ENCODE assay signal across 8 mouse cellular contexts in genomic region chr2:68862464-68863266, GRCm38 (mm10). TPM values are rescaled to one million over a fixed set of nuclear protein-coding genes. Genes with fewer than 3 reads are reported as not detected.
DNase-seq lines count a peak whose midpoint lies in the region; ATAC-seq and TF ChIP-seq lines count a peak whose summit lies in the region.

No protein-coding gene starts in this region.

- H3K36me3 ChIP-seq in heart, embryonic 14.5 days (ENCODE audit: control insufficient read depth, insufficient read depth, low read length), result no peaks in the 10 kb centered on the region
- H3K36me3 ChIP-seq in ES-E14 (ENCODE audit: control insufficient read depth, insufficient read depth, low read length, poor library complexity, severe bottlenecking), result no peaks in the 10 kb centered on the region
- H3K36me3 ChIP-seq in forebrain, postnatal 0 days (ENCODE audit: insufficient read depth), result no peaks in the 10 kb centered on the region

- ATAC-seq in heart, embryonic 14.5 days (ENCODE audit: insufficient number of reproducible peaks, insufficient read depth, low FRiP score, low read depth), result no peak
- no peak for ATAC-seq in forebrain, postnatal 0 days

- H3K9ac ChIP-seq in heart, embryonic 14.5 days (ENCODE audit: low read length), result peak overlapping the region; percentile 85
- peak overlapping the region; percentile 75 for H3K9ac ChIP-seq in ES-E14 (ENCODE audit: insufficient read depth, low read depth, low read length, poor library complexity, severe bottlenecking)
- H3K9ac ChIP-seq in forebrain, postnatal 0 days, result peak overlapping the region; percentile 82

- H3K27me3 ChIP-seq in heart, embryonic 14.5 days (ENCODE audit: control insufficient read depth, insufficient read depth, low read length), result 0 out of 2 replicates have a peak, but pooled peaks cover 3% of the 10 kb centered on the region
- no peaks in the 10 kb centered on the region for H3K27me3 ChIP-seq in forebrain, postnatal 0 days (ENCODE audit: insufficient read depth, low read length)

- DNase-seq in heart, postnatal 14 days, result no peak
- no peak for DNase-seq in ES-E14 (ENCODE audit: low read depth, low spot score)
- DNase-seq in forebrain, postnatal 0 days, result peak; percentile 64
- peak; percentile 25 for DNase-seq in mesoderm, embryonic 11.5 days (ENCODE audit: low read depth, low spot score)
- no peak for DNase-seq in adrenal gland, adult 8-10 months
- no peak for DNase-seq in left cerebral cortex, postnatal 10 days (ENCODE audit: extremely low spot score in 1 of 2, low spot score in 2 of 2)
- no peak for DNase-seq in layer of hippocampus, postnatal 36 days

- intact Hi-C loops in heart, postnatal 14 days (cut with DNase I), result loop anchor here (5.0 kb wide), 2 partner anchors 70 to 75 kb away; no protein-coding TSS in a partner anchor
- intact Hi-C loops in left cerebral cortex, postnatal 10 days (cut with DNase I), result loop anchor here (5.0 to 10.0 kb wide), 3 partner anchors 75 to 192 kb away; no protein-coding TSS in a partner anchor

- H3K4me3 ChIP-seq in heart, embryonic 14.5 days (ENCODE audit: control insufficient read depth in 1 of 2, insufficient read depth in 1 of 2, low read depth in 1 of 2, low read length in 2 of 2), result peak overlapping the region; percentile 88 to 89
- H3K4me3 ChIP-seq in ES-E14 (ENCODE audit: insufficient read depth in 1 of 2, low read depth in 1 of 2, low read length in 2 of 2, poor library complexity in 1 of 2, severe bottlenecking in 1 of 2), result peak overlapping the region; percentile 86 to 96
- peak overlapping the region; percentile 93 for H3K4me3 ChIP-seq in forebrain, postnatal 0 days (ENCODE audit: low read depth, low read length)

- peaks cover 0 to 15% of the 10 kb centered on the region in 2 experiments; a peak in 3 of 4 replicates for H3K4me1 ChIP-seq in heart, embryonic 14.5 days (ENCODE audit: control insufficient read depth in 2 of 2, insufficient read depth in 2 of 2, low read length in 2 of 2)
- 0 out of 4 replicates have a peak, but pooled peaks cover 2 to 4% of the 10 kb centered on the region in 2 experiments for H3K4me1 ChIP-seq in ES-E14 (ENCODE audit: control insufficient read depth in 2 of 2, insufficient read depth in 2 of 2, low read length in 2 of 2, poor library complexity in 1 of 2)
- H3K4me1 ChIP-seq in forebrain, postnatal 0 days (ENCODE audit: insufficient read depth), result peaks cover 15% of the 10 kb centered on the region

- TF ChIP-seq CTCF in forebrain, postnatal 0 days (IDR thresholded peaks at IDR 0.05; ENCODE audit: low read depth), result no peak

- H3K9me3 ChIP-seq in heart, embryonic 14.5 days (ENCODE audit: control insufficient read depth, low read length), result no peaks in the 10 kb centered on the region
- no peaks in the 10 kb centered on the region for H3K9me3 ChIP-seq in ES-E14 (ENCODE audit: control insufficient read depth, insufficient read depth, low read depth, low read length)
- no peaks in the 10 kb centered on the region for H3K9me3 ChIP-seq in forebrain, postnatal 0 days (ENCODE audit: low read length)

- H3K4me2 ChIP-seq in heart, embryonic 14.5 days (ENCODE audit: low read length), result peak overlapping the region; percentile 90
- H3K4me2 ChIP-seq in forebrain, postnatal 0 days (ENCODE audit: low read depth), result peak overlapping the region; percentile 89

- WGBS in heart, embryonic 14.5 days, result 9% methylated on average over 15 of the region's 15 CpGs
- WGBS in forebrain, postnatal 0 days, result 1% methylated on average over 15 of the region's 15 CpGs

- in situ Hi-C loops in ES-E14 (cut with MboI; ENCODE audit: low sequenced_read_pairs in 2 of 2, unreplicated experiment in 2 of 2), result no loop called here

- peak overlapping the region; percentile 61 to 79 for H3K27ac ChIP-seq in heart, embryonic 14.5 days (replicated peaks in 1 of 2; ENCODE audit: control insufficient read depth in 1 of 2, insufficient read depth in 1 of 2, low read depth in 2 of 2, low read length in 2 of 2)
- no peak overlapping the region for H3K27ac ChIP-seq in ES-E14 (ENCODE audit: insufficient read depth, low read depth, low read length, poor library complexity, severe bottlenecking)
- peak overlapping the region; percentile 89 for H3K27ac ChIP-seq in forebrain, postnatal 0 days (ENCODE audit: low read depth, low read length)

TF ChIP-seq in ES-E14, 5 proteins besides CTCF, POLR2A, EP300 and RAD21:
- TF ChIP-seq HCFC1 (IDR thresholded peaks at IDR 0.05; ENCODE audit: borderline replicate concordance, insufficient read depth, low read length) (no peak), CHD2 (IDR thresholded peaks at IDR 0.05; ENCODE audit: low read depth, low read length) (no peak)

RNA-seq across cellular contexts. Expression of gene Cers6, which starts 1.4 kb away (rescaled TPM):
- polyA plus RNA-seq in heart, embryonic 14.5 days (2014; fragmentation: Nextera tagmentation; extraction: Ambion mirVana), result 32.0 and 34.4 TPM in 2 replicates
- 10 to 100 TPM; 14.1 to 14.7 TPM for total RNA-seq in heart, postnatal 14 days (2021)
- 30.9 and 33.6 TPM in 2 replicates for total RNA-seq in ES-E14 (2012; rRNA removed)
- total RNA-seq in forebrain, postnatal 0 days (2014; rRNA removed), result 67.8 and 81.7 TPM in 2 replicates
- 19.6 and 26.7 TPM in 2 replicates for polyA plus RNA-seq in forebrain, postnatal 0 days (2015; fragmentation: Nextera tagmentation; extraction: Ambion mirVana)
- 1 to 10 TPM; 4.8 to 8.8 (median 5.7) TPM for total RNA-seq in adrenal gland, adult 8-10 months (2022)
- total RNA-seq in left cerebral cortex, postnatal 10 days (2021), result 10 to 100 TPM; 63.9 to 67.0 TPM
- total RNA-seq in layer of hippocampus, postnatal 36 days (2021), result 100 to 1,000 TPM in 1 of 2 experiments, 10 to 100 TPM in 1; 96.5 to 109 TPM

Comparison
In these comparisons a context has a peak if more than half of its experiments do, and no peak if none do; other contexts are left out.
1. DNase-seq: peak in forebrain, postnatal 0 days (single experiment) and mesoderm, embryonic 11.5 days (single experiment); none in heart, postnatal 14 days (0 of 2), ES-E14 (single experiment), adrenal gland, adult 8-10 months (single experiment), left cerebral cortex, postnatal 10 days (0 of 2) and layer of hippocampus, postnatal 36 days (0 of 2).
2. Peak in every context shown above with its lines, with median percentiles within 50 percentile points of each other: H3K4me3 ChIP-seq and H3K9ac ChIP-seq.